Mouse (Mus musculus) natural killer cell, adult 2 months (primary cell): ENCODE measurements at regions not wholly inside any gene's neighbourhood (a gene's known extent, or its start where the extent isn't known, plus 50 kb on each side); places are given as distances from the start of the nearest gene placed in this dataset.

ENCODE experiments used
- DNase-seq, 2 experiments: peaks; one replicate each; pipeline ENCODE4 v3.0.0; 2022; ENCODE audit warnings: low spot score in 2 of 2

- DNase-seq: no peak
These were observed 60.1 kb upstream of the Kcnj6 start for GRCm38 (mm10) chr16:95057596-95057995.

GRCm38 (mm10) chr16:95064423-95064822, 66.9 kb upstream of the Kcnj6 start:
- DNase-seq: no peak

- DNase-seq: no peak
These were observed 69.2 kb upstream of the Kcnj6 start for GRCm38 (mm10) chr16:95066687-95067086.

- no peak for DNase-seq
These were observed 95.1 kb upstream of the Kcnj6 start for GRCm38 (mm10) chr16:95092471-95093221.

GRCm38 (mm10) chr16:95093753-95094152, 96.3 kb upstream of the Kcnj6 start:
- DNase-seq: no peak

- DNase-seq: no peak
These were observed 103.5 kb upstream of the Kcnj6 start for GRCm38 (mm10) chr16:95100954-95101353.

GRCm38 (mm10) chr16:95117531-95117930, 120.0 kb upstream of the Kcnj6 start:
- no peak for DNase-seq

- DNase-seq: no peak
These were observed 121.8 kb upstream of the Kcnj6 start for GRCm38 (mm10) chr16:95119293-95119692.

- DNase-seq: no peak
These were observed 124.5 kb upstream of the Kcnj6 start for GRCm38 (mm10) chr16:95122048-95122447.

- no peak for DNase-seq
These were observed 129.7 kb upstream of the Kcnj15 start for GRCm38 (mm10) chr16:95127616-95128015.

GRCm38 (mm10) chr16:95131815-95132214, 125.5 kb upstream of the Kcnj15 start:
- DNase-seq: no peak

GRCm38 (mm10) chr16:95138809-95139208, 118.5 kb upstream of the Kcnj15 start:
- DNase-seq: no peak

- no peak for DNase-seq
These were observed 115.6 kb upstream of the Kcnj15 start for GRCm38 (mm10) chr16:95141510-95142394.

GRCm38 (mm10) chr16:95150499-95150898, 106.9 kb upstream of the Kcnj15 start:
- DNase-seq: no peak

GRCm38 (mm10) chr16:95151499-95151898, 105.9 kb upstream of the Kcnj15 start:
- no peak for DNase-seq

- no peak for DNase-seq
These were observed 105.4 kb upstream of the Kcnj15 start for GRCm38 (mm10) chr16:95151914-95152313.

- no peak for DNase-seq
These were observed 104.5 kb upstream of the Kcnj15 start for GRCm38 (mm10) chr16:95152742-95153383.

GRCm38 (mm10) chr16:95168349-95168748, 89.0 kb upstream of the Kcnj15 start:
- peak; percentile 21 to 39 for DNase-seq

- no peak for DNase-seq
These were observed 88.0 kb upstream of the Kcnj15 start for GRCm38 (mm10) chr16:95169346-95169745.

- no peak for DNase-seq
These were observed 76.8 kb upstream of the Kcnj15 start for GRCm38 (mm10) chr16:95180562-95180961.

- no peak for DNase-seq
These were observed 72.0 kb upstream of the Kcnj15 start for GRCm38 (mm10) chr16:95185341-95185740.

GRCm38 (mm10) chr16:95189114-95189513, 68.2 kb upstream of the Kcnj15 start:
- DNase-seq: peak in 1 of 2 experiments; percentile 16
